Mouse (Mus musculus): Measurements from ENCODE around the gene Nms. TPM values are rescaled to one million over a fixed set of nuclear protein-coding genes. Genes with fewer than 3 reads are reported as not detected.

Nms gene
- polyA plus RNA-seq, 1 experiment, result not detected

DNA sequence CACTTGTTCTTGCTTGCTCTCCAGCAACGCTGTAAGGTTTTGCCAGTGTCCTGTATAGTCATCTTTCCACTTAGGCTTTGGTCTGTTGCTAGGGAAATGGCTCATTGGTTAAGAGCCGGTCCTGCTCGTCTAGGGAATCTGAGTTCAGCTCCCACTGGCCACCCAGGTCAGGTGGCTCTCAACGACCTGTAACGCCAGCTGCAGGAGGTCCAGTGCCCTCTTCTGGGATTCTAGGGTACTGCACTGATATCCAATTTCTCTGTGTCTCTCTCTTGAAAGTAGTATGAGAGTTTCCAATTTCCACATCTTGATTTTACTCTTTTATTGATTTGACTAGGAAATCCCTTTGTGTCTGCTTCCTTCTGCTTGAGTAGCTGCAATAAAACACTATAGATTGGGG is 4.3 kb upstream of the Nms start:
- Histone ChIP-seq H3K36me3 (ENCODE audit: control insufficient read depth) (no peaks in the 10 kb centered on the region), H3K27me3 (ENCODE audit: control insufficient read depth) (no peaks in the 10 kb centered on the region), H3K4me3 (replicated peaks) (no peak overlapping the region), H3K4me1 (ENCODE audit: control insufficient read depth) (no peaks in the 10 kb centered on the region), H3K9me3 (ENCODE audit: control insufficient read depth, low read length) (no peaks in the 10 kb centered on the region)
- TF ChIP-seq GATA1 (IDR thresholded peaks at IDR 0.05; ENCODE audit: low read length), result no peak
- TF ChIP-seq TAL1 (IDR thresholded peaks at IDR 0.05; ENCODE audit: low read length), result no peak

DNA sequence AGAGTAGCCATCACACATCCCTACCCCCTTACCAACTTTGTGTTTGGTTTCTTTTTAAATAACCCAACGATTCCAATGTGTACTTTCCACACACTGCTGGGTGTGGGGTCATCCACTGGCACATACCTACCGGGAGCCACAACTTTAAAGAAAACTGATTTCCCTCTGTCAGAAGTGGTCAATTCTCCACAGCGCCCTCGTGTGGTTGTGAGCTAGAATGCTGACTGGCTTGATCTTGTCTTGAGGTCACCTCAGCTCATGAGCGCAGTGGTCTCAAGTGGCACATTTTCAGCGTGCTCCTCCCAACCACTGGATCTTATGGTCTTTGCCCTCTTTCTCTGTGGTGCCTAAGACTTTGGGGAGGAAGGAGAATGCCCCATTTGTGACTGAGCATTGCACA is 2.2 kb upstream of the Nms start:
- H3K36me3 ChIP-seq (ENCODE audit: control insufficient read depth), result no peaks in the 10 kb centered on the region

DNA sequence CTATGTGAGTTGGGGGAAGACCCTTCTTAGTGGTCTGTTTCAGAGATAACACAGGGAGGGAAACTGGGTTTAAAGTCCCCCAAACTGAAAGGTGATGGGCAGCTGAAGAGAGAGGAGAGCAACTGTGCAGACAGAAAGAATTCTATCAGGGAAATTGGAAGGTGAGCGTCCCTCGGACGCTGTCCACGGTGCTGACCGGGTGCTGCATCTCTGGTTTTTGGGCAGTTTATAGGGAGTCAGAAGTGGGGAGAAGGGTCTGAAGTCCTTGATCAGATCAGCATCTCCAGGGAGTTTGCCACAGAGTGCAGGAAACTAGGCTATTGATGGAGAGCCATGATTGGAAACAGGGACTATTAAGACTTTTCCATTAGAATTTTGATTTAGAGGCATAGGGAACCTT is 659 bp downstream of the Nms start:
- no peak overlapping the region for H3K4me3 ChIP-seq (replicated peaks)
- no peaks in the 10 kb centered on the region for H3K27me3 ChIP-seq (ENCODE audit: control insufficient read depth)
- H3K4me1 ChIP-seq (ENCODE audit: control insufficient read depth), result no peaks in the 10 kb centered on the region
- TF ChIP-seq GATA1 (IDR thresholded peaks at IDR 0.05; ENCODE audit: low read length), result no peak
- TF ChIP-seq TAL1 (IDR thresholded peaks at IDR 0.05; ENCODE audit: low read length), result no peak
- no peaks in the 10 kb centered on the region for H3K9me3 ChIP-seq (ENCODE audit: control insufficient read depth, low read length)
- H3K36me3 ChIP-seq (ENCODE audit: control insufficient read depth), result no peaks in the 10 kb centered on the region

More for the DNA sequence above, 2.2 kb upstream of the Nms start:
- H3K4me1 ChIP-seq (ENCODE audit: control insufficient read depth), result no peaks in the 10 kb centered on the region
- TF ChIP-seq GATA1 (IDR thresholded peaks at IDR 0.05; ENCODE audit: low read length) (no peak), TAL1 (IDR thresholded peaks at IDR 0.05; ENCODE audit: low read length) (no peak)
- no peaks in the 10 kb centered on the region for H3K9me3 ChIP-seq (ENCODE audit: control insufficient read depth, low read length)
- no peak overlapping the region for H3K4me3 ChIP-seq (replicated peaks)
- no peaks in the 10 kb centered on the region for H3K27me3 ChIP-seq (ENCODE audit: control insufficient read depth)

DNA sequence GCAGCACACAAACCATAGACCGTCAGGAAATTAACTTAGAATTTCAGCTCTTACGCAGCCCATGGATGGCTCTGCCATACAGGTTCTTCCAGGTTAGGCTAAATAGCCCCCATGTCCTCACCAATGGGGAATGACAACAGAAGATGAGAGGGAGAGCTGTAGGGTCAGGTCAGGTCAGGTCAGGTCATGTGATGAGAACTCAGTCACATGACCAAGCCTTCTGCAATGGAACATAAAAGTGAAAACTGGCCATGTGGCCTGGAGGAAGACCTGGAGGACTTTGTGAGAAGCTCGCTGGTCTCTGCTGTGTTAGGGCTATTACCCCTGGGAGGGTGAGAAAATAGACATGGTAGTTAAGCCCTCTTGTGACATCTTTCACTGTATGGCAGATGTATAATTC is 17.5 kb downstream of the Nms start:
- no peaks in the 10 kb centered on the region for H3K27me3 ChIP-seq (ENCODE audit: control insufficient read depth)
- H3K4me3 ChIP-seq (replicated peaks), result no peak overlapping the region
- H3K4me1 ChIP-seq (ENCODE audit: control insufficient read depth), result no peaks in the 10 kb centered on the region
- H3K36me3 ChIP-seq (ENCODE audit: control insufficient read depth), result no peaks in the 10 kb centered on the region
- H3K9me3 ChIP-seq (ENCODE audit: control insufficient read depth, low read length), result no peaks in the 10 kb centered on the region
- TF ChIP-seq TAL1 (IDR thresholded peaks at IDR 0.05; ENCODE audit: low read length) (no peak), GATA1 (IDR thresholded peaks at IDR 0.05; ENCODE audit: low read length) (no peak)

DNA sequence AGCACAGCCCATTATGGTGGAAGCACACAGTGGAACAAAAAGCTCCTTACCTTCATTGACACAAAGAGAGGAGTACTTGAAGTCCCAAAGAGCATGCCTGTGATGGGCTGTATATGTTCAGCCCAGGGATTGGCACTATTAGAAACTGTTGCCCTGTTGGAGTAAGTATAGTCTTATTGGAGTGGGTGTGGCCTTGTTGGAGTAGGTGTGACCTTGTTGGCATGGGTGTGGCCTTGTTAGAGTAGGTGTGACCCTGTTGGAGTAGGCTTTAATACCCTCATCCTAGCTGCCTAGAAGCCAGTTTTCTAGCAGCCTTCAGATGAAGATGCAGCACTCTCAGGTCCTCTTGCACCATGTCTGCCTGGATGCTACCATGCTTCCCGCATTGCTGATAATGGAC is 30.2 kb downstream of the Nms start:
- Histone ChIP-seq H3K4me3 (replicated peaks) (no peak overlapping the region), H3K27me3 (ENCODE audit: control insufficient read depth) (no peaks in the 10 kb centered on the region), H3K4me1 (ENCODE audit: control insufficient read depth) (peaks cover 4% of the 10 kb centered on the region), H3K9me3 (ENCODE audit: control insufficient read depth, low read length) (no peaks in the 10 kb centered on the region), H3K36me3 (ENCODE audit: control insufficient read depth) (no peaks in the 10 kb centered on the region)
- TF ChIP-seq TAL1 (IDR thresholded peaks at IDR 0.05; ENCODE audit: low read length) (no peak), GATA1 (IDR thresholded peaks at IDR 0.05; ENCODE audit: low read length) (no peak)

DNA sequence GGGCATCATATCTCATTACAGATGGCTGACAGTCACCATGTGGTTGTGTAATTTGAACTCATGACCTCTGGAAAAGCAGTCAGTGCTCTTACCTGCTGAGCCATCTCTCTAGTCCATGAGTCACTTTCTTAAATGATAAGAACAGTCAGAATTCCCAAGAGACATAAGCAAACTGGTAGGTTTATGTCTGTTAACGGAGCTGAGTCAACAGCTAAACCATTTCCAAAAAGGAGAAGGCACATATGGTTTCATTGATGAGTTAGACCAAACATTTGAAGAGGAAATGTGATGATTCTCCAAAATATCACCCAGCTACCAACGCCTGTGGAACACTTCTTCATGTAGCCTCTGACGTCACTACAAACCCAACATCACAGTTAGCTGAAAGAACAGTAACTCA is 32.8 kb downstream of the Nms start:
- Histone ChIP-seq H3K36me3 (ENCODE audit: control insufficient read depth) (no peaks in the 10 kb centered on the region), H3K4me1 (ENCODE audit: control insufficient read depth) (peaks cover 4% of the 10 kb centered on the region), H3K27me3 (ENCODE audit: control insufficient read depth) (no peaks in the 10 kb centered on the region), H3K4me3 (replicated peaks) (no peak overlapping the region), H3K9me3 (ENCODE audit: control insufficient read depth, low read length) (no peaks in the 10 kb centered on the region)
- TF ChIP-seq TAL1 (IDR thresholded peaks at IDR 0.05; ENCODE audit: low read length) (no peak), GATA1 (IDR thresholded peaks at IDR 0.05; ENCODE audit: low read length) (no peak)

DNA sequence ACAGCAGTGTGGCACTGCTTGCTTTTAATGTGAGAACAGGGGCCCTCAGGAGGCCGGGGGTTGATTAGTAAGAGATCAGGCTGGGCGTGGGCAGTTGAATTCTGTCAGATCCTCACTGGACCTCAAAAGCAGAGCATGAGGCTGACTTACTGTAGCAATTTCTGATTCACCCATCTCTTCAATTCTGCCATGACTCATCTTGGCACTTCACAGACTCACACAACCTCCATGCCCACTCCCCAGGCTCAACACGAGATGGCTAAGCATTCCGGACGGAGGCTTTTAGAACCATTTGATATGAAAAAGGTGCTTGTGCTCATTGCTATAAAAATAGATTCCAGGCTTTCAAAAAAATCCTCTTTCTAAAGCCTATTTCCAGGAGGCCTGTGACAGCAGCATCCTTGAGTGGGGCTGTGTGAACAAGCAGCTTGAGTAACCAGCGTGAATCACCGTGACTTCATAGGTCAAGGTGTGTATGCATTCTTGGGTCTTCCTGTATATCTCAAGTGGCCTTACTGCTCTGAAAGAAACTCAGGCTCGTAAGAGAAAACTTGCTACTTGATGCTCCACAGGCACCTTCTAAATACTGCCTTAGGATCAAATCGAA is 34.1 kb downstream of the Nms start:
- Histone ChIP-seq H3K9me3 (ENCODE audit: control insufficient read depth, low read length) (no peaks in the 10 kb centered on the region), H3K4me1 (ENCODE audit: control insufficient read depth) (peaks cover 4% of the 10 kb centered on the region), H3K27me3 (ENCODE audit: control insufficient read depth) (no peaks in the 10 kb centered on the region), H3K4me3 (replicated peaks) (no peak overlapping the region), H3K36me3 (ENCODE audit: control insufficient read depth) (no peaks in the 10 kb centered on the region)
- TF ChIP-seq TAL1 (IDR thresholded peaks at IDR 0.05; ENCODE audit: low read length) (no peak), GATA1 (IDR thresholded peaks at IDR 0.05; ENCODE audit: low read length) (no peak)

DNA sequence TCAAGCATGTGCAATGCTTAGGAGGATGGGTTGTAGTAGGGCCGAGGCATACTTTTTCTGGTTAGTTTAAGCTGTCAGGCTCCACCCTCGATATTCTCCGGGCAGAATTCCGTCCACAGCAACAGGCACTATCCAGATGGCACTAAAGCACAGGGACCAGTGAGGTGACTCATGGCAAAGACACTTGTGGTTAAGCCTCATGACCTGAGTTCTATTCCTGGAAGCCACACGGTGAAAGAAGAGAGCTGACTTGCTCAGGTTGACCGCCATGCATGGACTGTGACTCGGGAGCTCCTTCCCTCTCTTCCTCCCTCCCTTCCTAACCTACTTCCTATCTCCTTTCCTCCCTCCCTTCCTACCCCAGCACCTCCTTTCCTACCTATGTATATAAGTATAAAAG is 41.0 kb downstream of the Nms start:
- TF ChIP-seq GATA1 (IDR thresholded peaks at IDR 0.05; ENCODE audit: low read length) (no peak), TAL1 (IDR thresholded peaks at IDR 0.05; ENCODE audit: low read length) (no peak)
- no peaks in the 10 kb centered on the region for H3K4me1 ChIP-seq (ENCODE audit: control insufficient read depth)
- H3K4me3 ChIP-seq (replicated peaks), result no peak overlapping the region
- no peaks in the 10 kb centered on the region for H3K36me3 ChIP-seq (ENCODE audit: control insufficient read depth)
- H3K27me3 ChIP-seq (ENCODE audit: control insufficient read depth), result no peaks in the 10 kb centered on the region
- no peaks in the 10 kb centered on the region for H3K9me3 ChIP-seq (ENCODE audit: control insufficient read depth, low read length)

- no peaks in the 10 kb centered on the region for H3K36me3 ChIP-seq (ENCODE audit: control insufficient read depth)
- no peak overlapping the region for H3K4me3 ChIP-seq (replicated peaks)
- peaks cover 18% of the 10 kb centered on the region for H3K4me1 ChIP-seq (ENCODE audit: control insufficient read depth)
- TF ChIP-seq GATA1 (IDR thresholded peaks at IDR 0.05; ENCODE audit: low read length) (no peak), TAL1 (IDR thresholded peaks at IDR 0.05; ENCODE audit: low read length) (no peak)
- H3K9me3 ChIP-seq (ENCODE audit: control insufficient read depth, low read length), result no peaks in the 10 kb centered on the region
- H3K27me3 ChIP-seq (ENCODE audit: control insufficient read depth), result no peaks in the 10 kb centered on the region
These were observed 44.9 kb downstream of the Nms start for GRCm38 (mm10) chr1:38983870-38984269.

GRCm38 (mm10) chr1:38985308-38985707 is 46.4 kb downstream of the Nms start, which contains the start of gene Pdcl3:
Gene Pdcl3, plus strand, starts transcription at chr1:38985608.
- H3K4me1 ChIP-seq (ENCODE audit: control insufficient read depth), result peaks cover 21% of the 10 kb centered on the region
- H3K36me3 ChIP-seq (ENCODE audit: control insufficient read depth), result no peaks in the 10 kb centered on the region
- no peaks in the 10 kb centered on the region for H3K27me3 ChIP-seq (ENCODE audit: control insufficient read depth)
- TF ChIP-seq GATA1 (IDR thresholded peaks at IDR 0.05; ENCODE audit: low read length), result no peak
- no peak for TF ChIP-seq TAL1 (IDR thresholded peaks at IDR 0.05; ENCODE audit: low read length)
- H3K9me3 ChIP-seq (ENCODE audit: control insufficient read depth, low read length), result no peaks in the 10 kb centered on the region
- H3K4me3 ChIP-seq (replicated peaks), result no peak within 1 kb of the TSS

Measured in erythroblast, embryonic 14.5 days (primary cell).